Mouse (Mus musculus): ENCODE results near the gene Dnah2.
A peak's percentile ranks its signal among the peaks of the same experiment; 100 is the strongest.

The Dnah2 gene

GRCm38 (mm10) chr11:69459883-69460282 lies 89.0 kb downstream of the Dnah2 start:
- no peak for DNase-seq

- DNase-seq, result no peak
Observed at GRCm38 (mm10) chr11:69457006-69457579, 91.8 kb downstream of the Dnah2 start.

- no peak for DNase-seq
Observed at GRCm38 (mm10) chr11:69452114-69452867, 96.6 kb downstream of the Dnah2 start.

- DNase-seq, result no peak
Observed at GRCm38 (mm10) chr11:69447299-69447698, 101.6 kb downstream of the Dnah2 start.

GRCm38 (mm10) chr11:69443328-69443727 lies 105.6 kb downstream of the Dnah2 start:
- DNase-seq, result no peak

- DNase-seq, result no peak
Observed at GRCm38 (mm10) chr11:69437291-69437690, 111.6 kb downstream of the Dnah2 start.

- no peak for DNase-seq
Observed at GRCm38 (mm10) chr11:69433189-69433588, 115.7 kb downstream of the Dnah2 start.

GRCm38 (mm10) chr11:69432640-69432982 lies 116.3 kb downstream of the Dnah2 start:
- no peak for DNase-seq

GRCm38 (mm10) chr11:69431829-69432639 lies 116.9 kb downstream of the Dnah2 start:
- peak; percentile 45 to 64 for DNase-seq

GRCm38 (mm10) chr11:69430631-69431030 lies 118.3 kb downstream of the Dnah2 start:
- no peak for DNase-seq

- no peak for DNase-seq
Observed at GRCm38 (mm10) chr11:69429313-69429712, 119.6 kb downstream of the Dnah2 start.

- DNase-seq, result peak in 1 of 2 experiments; percentile 42
Observed at GRCm38 (mm10) chr11:69428751-69429150, 120.2 kb downstream of the Dnah2 start.

- no peak for DNase-seq
Observed at GRCm38 (mm10) chr11:69426246-69426645, 122.7 kb downstream of the Dnah2 start.

- no peak for DNase-seq
Observed at GRCm38 (mm10) chr11:69423885-69424284, 125.0 kb downstream of the Dnah2 start.

- DNase-seq, result no peak
Observed at GRCm38 (mm10) chr11:69422842-69423241, 126.1 kb downstream of the Dnah2 start.

GRCm38 (mm10) chr11:69421131-69421977 lies 127.6 kb downstream of the Dnah2 start:
- DNase-seq, result no peak

- DNase-seq, result no peak
Observed at GRCm38 (mm10) chr11:69420554-69421000, 128.3 kb downstream of the Dnah2 start.

GRCm38 (mm10) chr11:69419813-69420553 lies 128.9 kb downstream of the Dnah2 start:
- DNase-seq, result peak in 1 of 2 experiments; percentile 57

- DNase-seq, result no peak
Observed at GRCm38 (mm10) chr11:69419443-69419812, 129.5 kb downstream of the Dnah2 start.

GRCm38 (mm10) chr11:69418481-69419442 lies 130.1 kb downstream of the Dnah2 start:
- peak; percentile 61 to 66 for DNase-seq

All from spleen, adult 18-20 months (tissue).